Mouse (Mus musculus): Measurements from ENCODE around the gene Arrdc2. TPM values are rescaled to one million over a fixed set of nuclear protein-coding genes. Genes with fewer than 3 reads are reported as not detected.
A peak's percentile ranks its signal among the peaks of the same experiment; 100 is the strongest.

Gene Arrdc2
- total and polyA plus RNA-seq, 3 experiments = 13.1 to 22.5 TPM; not detected in 1

GRCm38 (mm10) chr8:70840590-70840989, 1.1 kb upstream of the Arrdc2 start:
- H3K4me3 ChIP-seq (ENCODE audit: control insufficient read depth in 1 of 2, insufficient read depth in 1 of 2, low read depth in 2 of 2, low read length in 2 of 2) = no peak overlapping the region
- 0 out of 2 replicates have a peak, but pooled peaks have one; percentile 41 for TF ChIP-seq CHD1 (IDR thresholded peaks at IDR 0.05; ENCODE audit: low read depth, low read length)
- no peak for TF ChIP-seq ETS1 (IDR thresholded peaks at IDR 0.05; ENCODE audit: low read depth, low read length)
- peaks cover 0 to 11% of the 10 kb centered on the region in 2 experiments; a peak in 2 of 4 replicates for H3K36me3 ChIP-seq (ENCODE audit: control insufficient read depth in 1 of 2, insufficient read depth in 2 of 2, low read length in 2 of 2)
- H3K27me3 ChIP-seq (ENCODE audit: control insufficient read depth in 1 of 2, insufficient read depth in 2 of 2, low read length in 2 of 2) = no peaks in the 10 kb centered on the region
- no peaks in the 10 kb centered on the region for H3K9me3 ChIP-seq (replicated peaks; ENCODE audit: insufficient read depth, low read length)
- peak overlapping the region; percentile 85 for H3K27ac ChIP-seq (ENCODE audit: control insufficient read depth, low read depth, low read length)
- peaks cover 0 to 7% of the 10 kb centered on the region in 2 experiments; a peak in 1 of 4 replicates for H3K4me1 ChIP-seq (ENCODE audit: control insufficient read depth in 1 of 2, insufficient read depth in 2 of 2, low read length in 2 of 2)
- DNase-seq (ENCODE audit: low read depth, low spot score) = no peak
- H3K9ac ChIP-seq (ENCODE audit: control insufficient read depth, low read depth, low read length, poor library complexity, severe bottlenecking) = peak overlapping the region; percentile 3; the same call in 1 of the 2 replicates
- no peaks in the 10 kb centered on the region; the same call in 1 of the 2 replicates for H3K79me2 ChIP-seq (ENCODE audit: control insufficient read depth, insufficient read depth, low read length, poor library complexity)

DNA sequence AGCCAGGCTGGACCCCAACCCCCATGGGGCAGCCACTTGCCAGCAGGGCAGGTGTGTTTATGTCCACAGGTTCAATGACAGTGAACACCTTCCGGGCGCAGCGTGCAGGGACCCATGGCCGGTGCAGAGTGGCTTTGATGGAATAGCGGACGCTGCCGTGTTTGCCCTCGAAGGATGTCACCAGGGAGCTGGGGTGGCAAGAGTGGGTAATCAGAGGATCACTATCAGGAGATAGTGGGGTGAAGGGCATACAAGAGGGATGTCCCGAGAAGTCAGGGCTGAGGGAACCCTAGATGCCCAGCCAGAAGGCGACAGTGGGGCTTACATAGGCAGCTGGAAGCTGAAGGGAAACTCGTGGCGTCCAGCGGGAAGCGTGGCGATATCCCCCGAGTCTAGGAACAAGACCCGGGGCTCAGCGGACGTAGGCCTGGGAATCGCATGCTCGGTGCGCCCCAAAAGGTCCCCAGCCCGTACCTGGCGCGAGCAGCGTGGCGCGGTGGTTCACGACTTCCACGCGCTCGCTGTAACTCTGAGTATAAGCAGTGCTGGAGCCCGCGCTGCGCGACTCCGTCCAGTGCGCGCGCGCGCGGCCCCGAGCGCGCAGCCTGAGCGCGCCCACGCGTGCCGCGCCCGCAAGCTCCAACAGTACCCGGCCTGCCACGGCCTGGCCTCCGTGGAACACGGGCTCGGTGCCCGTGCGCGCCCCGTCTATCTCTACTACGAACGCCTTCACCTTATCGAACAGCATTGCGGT, 689 bp downstream of the Arrdc2 start:
- Histone ChIP-seq H3K4me1 (ENCODE audit: control insufficient read depth in 1 of 2, insufficient read depth in 2 of 2, low read length in 2 of 2) (peaks cover 0 to 7% of the 10 kb centered on the region in 2 experiments; a peak in 1 of 4 replicates), H3K27me3 (ENCODE audit: control insufficient read depth in 1 of 2, insufficient read depth in 2 of 2, low read length in 2 of 2) (no peaks in the 10 kb centered on the region), H3K9me3 (replicated peaks; ENCODE audit: insufficient read depth, low read length) (no peaks in the 10 kb centered on the region), H3K9ac (ENCODE audit: control insufficient read depth, low read depth, low read length, poor library complexity, severe bottlenecking) (peak overlapping the region; percentile 87), H3K79me2 (ENCODE audit: control insufficient read depth, insufficient read depth, low read length, poor library complexity) (no peaks in the 10 kb centered on the region; the same call in 1 of the 2 replicates), H3K27ac (ENCODE audit: control insufficient read depth, low read depth, low read length) (peak overlapping the region; percentile 91), H3K36me3 (ENCODE audit: control insufficient read depth in 1 of 2, insufficient read depth in 2 of 2, low read length in 2 of 2) (peaks cover 0 to 11% of the 10 kb centered on the region in 2 experiments; a peak in 2 of 4 replicates), H3K4me3 (ENCODE audit: control insufficient read depth in 1 of 2, insufficient read depth in 1 of 2, low read depth in 2 of 2, low read length in 2 of 2) (peak overlapping the region; percentile 65 to 73)
- TF ChIP-seq MYC (IDR thresholded peaks at IDR 0.05; ENCODE audit: low read depth, low read length) (peak; percentile 71), HCFC1 (IDR thresholded peaks at IDR 0.05; ENCODE audit: low read depth, low read length) (0 out of 2 replicates have a peak, but pooled peaks have one; percentile 16), MAZ (IDR thresholded peaks at IDR 0.05; ENCODE audit: low read depth, low read length) (no peak), CHD1 (IDR thresholded peaks at IDR 0.05; ENCODE audit: low read depth, low read length) (no peak), E2F4 (IDR thresholded peaks at IDR 0.05; ENCODE audit: borderline replicate concordance, low read depth, low read length) (0 out of 2 replicates have a peak, but pooled peaks have one; percentile 44), SMC3 (IDR thresholded peaks at IDR 0.05; ENCODE audit: low read depth, low read length) (no peak), NRF1 (IDR thresholded peaks at IDR 0.05; ENCODE audit: insufficient read depth, low read depth, low read length, poor library complexity, severe bottlenecking) (peak; percentile 56; the same call in 1 of the 2 replicates), CTCF (IDR thresholded peaks at IDR 0.05 in 2 of 3, conservative IDR thresholded peaks at IDR 0.05 in 1 of 3; ENCODE audit: control insufficient read depth in 1 of 3, insufficient read depth in 1 of 3, low read depth in 2 of 3, low read length in 3 of 3, poor library complexity in 1 of 3, severe bottlenecking in 1 of 3) (peak in 2 of 3 experiments; percentile 12 to 13; a peak in 1 of 6 replicates), MAX (IDR thresholded peaks at IDR 0.05; ENCODE audit: low read length) (peak; percentile 55; the same call in 1 of the 2 replicates), TCF12 (IDR thresholded peaks at IDR 0.05; ENCODE audit: low read depth, low read length) (0 out of 2 replicates have a peak, but pooled peaks have one; percentile 21), EP300 (IDR thresholded peaks at IDR 0.05; ENCODE audit: low read depth in 1 of 2, low read length in 2 of 2) (0 out of 4 replicates have a peak, but pooled peaks of 1 of the 2 experiments have one; percentile 7)
- no peak for DNase-seq (ENCODE audit: low read depth, low spot score)

Measured in MEL (cell line).